Mouse (Mus musculus): ENCODE data around the gene Nrde2.

Gene Nrde2

GRCm38 (mm10) chr12:100178898-100179440, 19.5 kb upstream of the Nrde2 start:
- no peak for ATAC-seq (ENCODE audit: low TSS enrichment)

GRCm38 (mm10) chr12:100176469-100177056, 17.1 kb upstream of the Nrde2 start:
- no peak for ATAC-seq (ENCODE audit: low TSS enrichment)

GRCm38 (mm10) chr12:100172481-100172880, 13.0 kb upstream of the Nrde2 start:
- no peak; the same call in 1 of the 2 replicates for ATAC-seq (ENCODE audit: low TSS enrichment)

- peak; percentile 47 for ATAC-seq (ENCODE audit: low TSS enrichment)
Observed at GRCm38 (mm10) chr12:100167931-100168871, 8.7 kb upstream of the Nrde2 start.

- no peak for ATAC-seq (ENCODE audit: low TSS enrichment)
Observed at GRCm38 (mm10) chr12:100167502-100167901, 8.0 kb upstream of the Nrde2 start.

- no peak for ATAC-seq (ENCODE audit: low TSS enrichment)
Observed at GRCm38 (mm10) chr12:100166939-100167338, 7.5 kb upstream of the Nrde2 start.

GRCm38 (mm10) chr12:100166177-100166576, 6.7 kb upstream of the Nrde2 start:
- peak; percentile 94 for ATAC-seq (ENCODE audit: low TSS enrichment)

- no peak for ATAC-seq (ENCODE audit: low TSS enrichment)
Observed at GRCm38 (mm10) chr12:100164991-100165500, 5.6 kb upstream of the Nrde2 start.

GRCm38 (mm10) chr12:100152466-100152865, 7.0 kb downstream of the Nrde2 start:
- ATAC-seq (ENCODE audit: low TSS enrichment), result peak; percentile 82

- ATAC-seq (ENCODE audit: low TSS enrichment), result no peak
Observed at GRCm38 (mm10) chr12:100144269-100144668, 15.2 kb downstream of the Nrde2 start.

- no peak for ATAC-seq (ENCODE audit: low TSS enrichment)
Observed at GRCm38 (mm10) chr12:100143737-100144136, 15.7 kb downstream of the Nrde2 start.

- ATAC-seq (ENCODE audit: low TSS enrichment), result no peak
Observed at GRCm38 (mm10) chr12:100142848-100143523, 16.5 kb downstream of the Nrde2 start.

GRCm38 (mm10) chr12:100135117-100135516, 24.3 kb downstream of the Nrde2 start:
- ATAC-seq (ENCODE audit: low TSS enrichment), result no peak

GRCm38 (mm10) chr12:100134395-100134936, 25.0 kb downstream of the Nrde2 start:
- ATAC-seq (ENCODE audit: low TSS enrichment), result no peak

GRCm38 (mm10) chr12:100131655-100132054, 27.8 kb downstream of the Nrde2 start:
- ATAC-seq (ENCODE audit: low TSS enrichment), result peak; percentile 32

GRCm38 (mm10) chr12:100131167-100131566, 28.3 kb downstream of the Nrde2 start:
- no peak for ATAC-seq (ENCODE audit: low TSS enrichment)

GRCm38 (mm10) chr12:100128961-100129360, 30.5 kb downstream of the Nrde2 start:
- no peak for ATAC-seq (ENCODE audit: low TSS enrichment)

- ATAC-seq (ENCODE audit: low TSS enrichment), result no peak
Observed at GRCm38 (mm10) chr12:100128522-100128921, 30.9 kb downstream of the Nrde2 start.

- ATAC-seq (ENCODE audit: low TSS enrichment), result peak; percentile 53
Observed at GRCm38 (mm10) chr12:100127866-100128480, 31.5 kb downstream of the Nrde2 start.

- no peak for ATAC-seq (ENCODE audit: low TSS enrichment)
Observed at GRCm38 (mm10) chr12:100126968-100127865, 32.2 kb downstream of the Nrde2 start.
